Mouse (Mus musculus) neural tube, embryonic 15.5 days (tissue): ENCODE measurements around the gene Ccr10. TPM values are rescaled to one million over a fixed set of nuclear protein-coding genes. Genes with fewer than 3 reads are reported as not detected.

Experiments
- ATAC-seq: fragments of 200-750 bp; cut with Nextera tagmentation; 2 replicates; pipeline ENCODE4 v1.8.0; 2017; ENCODE audit warnings: mild to moderate bottlenecking, moderate TSS enrichment, moderate library complexity; ENCODE audit not compliant: low FRiP score
- H3K27ac ChIP-seq: fragments of 300-500 bp; sonication (generic); replicated peaks from 2 replicates; pipeline ENCODE4 v1.5.1; 2015; ENCODE audit warnings: mild to moderate bottlenecking, inconsistent platforms
- H3K27me3 ChIP-seq: fragments of 300-500 bp; sonication (generic); replicated peaks from 2 replicates; pipeline ENCODE4 v1.6.1; 2015; ENCODE audit warnings: inconsistent platforms
- H3K36me3 ChIP-seq: fragments of 300-500 bp; sonication (generic); 2 replicates; pipeline ENCODE4 v1.6.1; 2015; ENCODE audit warnings: inconsistent platforms
- H3K4me1 ChIP-seq: fragments of 300-500 bp; sonication (generic); 2 replicates; pipeline ENCODE4 v1.6.1; 2015; ENCODE audit warnings: inconsistent platforms
- H3K4me2 ChIP-seq: fragments of 300-500 bp; sonication (generic); 2 replicates; pipeline ENCODE4 v1.6.1; 2015; ENCODE audit warnings: inconsistent platforms, mild to moderate bottlenecking, moderate library complexity
- H3K4me3 ChIP-seq: fragments of 300-500 bp; sonication (generic); replicated peaks from 2 replicates; pipeline ENCODE4 v1.5.1; 2015; ENCODE audit warnings: mild to moderate bottlenecking, inconsistent platforms
- H3K9ac ChIP-seq: fragments of 300-500 bp; sonication (generic); replicated peaks from 2 replicates; pipeline ENCODE4 v1.6.1; 2015; ENCODE audit warnings: mild to moderate bottlenecking, inconsistent platforms
- H3K9me3 ChIP-seq: fragments of 300-500 bp; sonication (generic); replicated peaks from 2 replicates; pipeline ENCODE4 v1.6.1; 2016; ENCODE audit warnings: inconsistent platforms
- WGBS: fragments of 180-500 bp; shearing (Covaris S2); methylation state at CpG from one replicate; pipeline ENCODE4 v1.1.7; 2015; ENCODE audit warnings: mixed read lengths; 5-methylcytosine and 5-hydroxymethylcytosine counted together
- polyA plus RNA-seq: library from polyadenylated mRNA; unstranded; fragments of >200 nt; fragmentation: Nextera tagmentation; extraction: Ambion mirVana; gene quantifications from 2 replicates; pipeline ENCODE4 v1.2.1, GENCODE M21; 2015

Gene Ccr10
- polyA plus RNA-seq = 0.51 and 0.70 TPM in 2 replicates

GRCm38 (mm10) chr11:101174851-101175628 is at the start of gene Ccr10:
TSS of gene Ccr10 (minus strand) at chr11:101175443.
- Histone ChIP-seq H3K27me3 (peaks cover 35% of the 10 kb centered on the region), H3K4me2 (peak within 1 kb of the TSS; percentile 75), H3K9ac (peak within 1 kb of the TSS; percentile 52), H3K4me1 (peaks cover 78% of the 10 kb centered on the region), H3K27ac (peak within 1 kb of the TSS; percentile 78), H3K36me3 (no peaks in the 10 kb centered on the region), H3K9me3 (no peaks in the 10 kb centered on the region), H3K4me3 (peak within 1 kb of the TSS; percentile 51)
- 19% methylated on average over 14 of the region's 14 CpGs for WGBS
- no peak for ATAC-seq

- 95% methylated on average over 3 of the region's 3 CpGs for WGBS
- Histone ChIP-seq H3K4me2 (no peak overlapping the region), H3K36me3 (no peaks in the 10 kb centered on the region), H3K4me1 (peaks cover 12% of the 10 kb centered on the region; the same call in 1 of the 2 replicates), H3K27me3 (no peaks in the 10 kb centered on the region; the same call in 1 of the 2 replicates), H3K9me3 (no peaks in the 10 kb centered on the region), H3K4me3 (no peak overlapping the region), H3K9ac (no peak overlapping the region), H3K27ac (no peak overlapping the region)
- no peak for ATAC-seq
Observed at GRCm38 (mm10) chr11:101224337-101224736, 49.1 kb upstream of the Ccr10 start.

GRCm38 (mm10) chr11:101221306-101221986 is 46.2 kb upstream of the Ccr10 start:
- ATAC-seq = no peak
- Histone ChIP-seq H3K4me1 (peaks cover 11% of the 10 kb centered on the region; the same call in 1 of the 2 replicates), H3K27me3 (no peaks in the 10 kb centered on the region), H3K9me3 (no peaks in the 10 kb centered on the region), H3K4me2 (no peak overlapping the region), H3K27ac (no peak overlapping the region), H3K9ac (no peak overlapping the region), H3K4me3 (no peak overlapping the region), H3K36me3 (peaks cover 9% of the 10 kb centered on the region; the same call in 1 of the 2 replicates)
- 85% methylated on average over 8 of the region's 8 CpGs for WGBS

GRCm38 (mm10) chr11:101220853-101221252 is 45.6 kb upstream of the Ccr10 start:
- WGBS = 63% methylated on average over 2 of the region's 2 CpGs
- Histone ChIP-seq H3K36me3 (peaks cover 14% of the 10 kb centered on the region), H3K9me3 (no peaks in the 10 kb centered on the region), H3K27me3 (no peaks in the 10 kb centered on the region), H3K4me1 (peaks cover 9% of the 10 kb centered on the region; the same call in 1 of the 2 replicates), H3K9ac (no peak overlapping the region), H3K27ac (no peak overlapping the region), H3K4me3 (no peak overlapping the region), H3K4me2 (no peak overlapping the region)
- ATAC-seq = no peak

GRCm38 (mm10) chr11:101218436-101219055 is 43.3 kb upstream of the Ccr10 start:
- no peak for ATAC-seq
- H3K4me2 ChIP-seq = no peak overlapping the region
- H3K27me3 ChIP-seq = no peaks in the 10 kb centered on the region
- WGBS = 84% methylated on average over 10 of the region's 10 CpGs
- H3K27ac ChIP-seq = no peak overlapping the region
- H3K4me1 ChIP-seq = no peaks in the 10 kb centered on the region
- H3K9me3 ChIP-seq = no peaks in the 10 kb centered on the region
- peaks cover 35% of the 10 kb centered on the region for H3K36me3 ChIP-seq
- no peak overlapping the region for H3K4me3 ChIP-seq
- no peak overlapping the region for H3K9ac ChIP-seq

- no peak overlapping the region for H3K4me2 ChIP-seq
- 95% methylated on average over 5 of the region's 5 CpGs for WGBS
- peaks cover 45% of the 10 kb centered on the region for H3K36me3 ChIP-seq
- H3K4me3 ChIP-seq = no peak overlapping the region
- H3K9ac ChIP-seq = no peak overlapping the region
- no peaks in the 10 kb centered on the region for H3K4me1 ChIP-seq
- ATAC-seq = no peak
- no peaks in the 10 kb centered on the region for H3K27me3 ChIP-seq
- no peak overlapping the region for H3K27ac ChIP-seq
- no peaks in the 10 kb centered on the region for H3K9me3 ChIP-seq
Observed at GRCm38 (mm10) chr11:101216936-101217335, 41.7 kb upstream of the Ccr10 start.

- H3K36me3 ChIP-seq = peaks cover 72% of the 10 kb centered on the region
- H3K9me3 ChIP-seq = no peaks in the 10 kb centered on the region
- H3K4me1 ChIP-seq = no peaks in the 10 kb centered on the region
- H3K27ac ChIP-seq = no peak overlapping the region
- H3K4me2 ChIP-seq = no peak overlapping the region
- no peak overlapping the region for H3K4me3 ChIP-seq
- H3K9ac ChIP-seq = no peak overlapping the region
- no peak; the same call in 1 of the 2 replicates for ATAC-seq
- WGBS = 36% methylated on average over 3 of the region's 3 CpGs
- no peaks in the 10 kb centered on the region for H3K27me3 ChIP-seq
Observed at GRCm38 (mm10) chr11:101211970-101212369, 36.7 kb upstream of the Ccr10 start.

GRCm38 (mm10) chr11:101200986-101201385 is 25.7 kb upstream of the Ccr10 start:
- no peak for ATAC-seq
- 15% methylated on average over 7 of the region's 7 CpGs for WGBS
- no peaks in the 10 kb centered on the region for H3K9me3 ChIP-seq
- H3K27ac ChIP-seq = no peak overlapping the region
- no peak overlapping the region for H3K9ac ChIP-seq
- no peak overlapping the region for H3K4me2 ChIP-seq
- peaks cover 78% of the 10 kb centered on the region for H3K36me3 ChIP-seq
- no peaks in the 10 kb centered on the region for H3K4me1 ChIP-seq
- no peaks in the 10 kb centered on the region for H3K27me3 ChIP-seq
- H3K4me3 ChIP-seq = no peak overlapping the region

- H3K9me3 ChIP-seq = no peaks in the 10 kb centered on the region
- peaks cover 78% of the 10 kb centered on the region for H3K36me3 ChIP-seq
- H3K4me3 ChIP-seq = no peak overlapping the region
- ATAC-seq = no peak
- no peaks in the 10 kb centered on the region for H3K4me1 ChIP-seq
- H3K27me3 ChIP-seq = no peaks in the 10 kb centered on the region
- no peak overlapping the region for H3K27ac ChIP-seq
- no peak overlapping the region for H3K9ac ChIP-seq
- no peak overlapping the region for H3K4me2 ChIP-seq
- 94% methylated on average over 3 of the region's 3 CpGs for WGBS
Observed at GRCm38 (mm10) chr11:101199555-101199954, 24.3 kb upstream of the Ccr10 start.

- 93% methylated on average over 8 of the region's 8 CpGs for WGBS
- no peak overlapping the region for H3K4me2 ChIP-seq
- H3K27ac ChIP-seq = no peak overlapping the region
- H3K9me3 ChIP-seq = no peaks in the 10 kb centered on the region
- peaks cover 8% of the 10 kb centered on the region; the same call in 1 of the 2 replicates for H3K4me1 ChIP-seq
- ATAC-seq = no peak
- no peak overlapping the region for H3K9ac ChIP-seq
- H3K36me3 ChIP-seq = peaks cover 69% of the 10 kb centered on the region
- H3K27me3 ChIP-seq = no peaks in the 10 kb centered on the region
- no peak overlapping the region for H3K4me3 ChIP-seq
Observed at GRCm38 (mm10) chr11:101196175-101196574, 20.9 kb upstream of the Ccr10 start.

- peaks cover 67% of the 10 kb centered on the region for H3K36me3 ChIP-seq
- WGBS = 89% methylated on average over 8 of the region's 8 CpGs
- ATAC-seq = no peak
- no peaks in the 10 kb centered on the region for H3K27me3 ChIP-seq
- H3K4me1 ChIP-seq = peaks cover 14% of the 10 kb centered on the region
- H3K9ac ChIP-seq = no peak overlapping the region
- no peak overlapping the region for H3K27ac ChIP-seq
- no peak overlapping the region for H3K4me2 ChIP-seq
- no peaks in the 10 kb centered on the region for H3K9me3 ChIP-seq
- H3K4me3 ChIP-seq = no peak overlapping the region
Observed at GRCm38 (mm10) chr11:101195571-101195970, 20.3 kb upstream of the Ccr10 start.
